Mouse (Mus musculus): Measurements from ENCODE around the gene Syce1.

The Syce1 gene

GRCm38 (mm10) chr7:140787406-140788052, at the start of gene Syce1:
Gene Syce1, minus strand, starts transcription at chr7:140787852.
- no peak for DNase-seq (ENCODE audit: low read depth, low spot score)

GRCm38 (mm10) chr7:140836243-140837115, 48.8 kb upstream of the Syce1 start:
- DNase-seq (ENCODE audit: low read depth, low spot score) = peak; percentile 60

GRCm38 (mm10) chr7:140835758-140836087, 48.1 kb upstream of the Syce1 start:
- DNase-seq (ENCODE audit: low read depth, low spot score) = no peak

GRCm38 (mm10) chr7:140834968-140835757, 47.5 kb upstream of the Syce1 start, which contains the start of gene Urah:
Gene Urah, plus strand, starts transcription at chr7:140835018.
- DNase-seq (ENCODE audit: low read depth, low spot score) = no peak

- no peak for DNase-seq (ENCODE audit: low read depth, low spot score)
Observed at GRCm38 (mm10) chr7:140833341-140833740, 45.7 kb upstream of the Syce1 start.

GRCm38 (mm10) chr7:140831447-140831846, 43.8 kb upstream of the Syce1 start:
- DNase-seq (ENCODE audit: low read depth, low spot score) = no peak

GRCm38 (mm10) chr7:140828171-140828881, 40.7 kb upstream of the Syce1 start:
- peak; percentile 91 for DNase-seq (ENCODE audit: low read depth, low spot score)

- no peak for DNase-seq (ENCODE audit: low read depth, low spot score)
Observed at GRCm38 (mm10) chr7:140822731-140823130, 35.1 kb upstream of the Syce1 start.

- peak; percentile 78 for DNase-seq (ENCODE audit: low read depth, low spot score)
Observed at GRCm38 (mm10) chr7:140821653-140822329, 34.1 kb upstream of the Syce1 start, which contains the start of gene Zfp941. Gene Zfp941, minus strand, starts transcription at chr7:140822178.

- no peak for DNase-seq (ENCODE audit: low read depth, low spot score)
Observed at GRCm38 (mm10) chr7:140821305-140821652, 33.6 kb upstream of the Syce1 start.

- no peak for DNase-seq (ENCODE audit: low read depth, low spot score)
Observed at GRCm38 (mm10) chr7:140820173-140820572, 32.5 kb upstream of the Syce1 start.

- DNase-seq (ENCODE audit: low read depth, low spot score) = no peak
Observed at GRCm38 (mm10) chr7:140812850-140813249, 25.2 kb upstream of the Syce1 start.

GRCm38 (mm10) chr7:140811714-140812113, 24.1 kb upstream of the Syce1 start:
- DNase-seq (ENCODE audit: low read depth, low spot score) = no peak

- no peak for DNase-seq (ENCODE audit: low read depth, low spot score)
Observed at GRCm38 (mm10) chr7:140810496-140810895, 22.8 kb upstream of the Syce1 start.

GRCm38 (mm10) chr7:140805704-140806103, 18.1 kb upstream of the Syce1 start:
- peak; percentile 34 for DNase-seq (ENCODE audit: low read depth, low spot score)

GRCm38 (mm10) chr7:140802629-140803028, 15.0 kb upstream of the Syce1 start:
- no peak for DNase-seq (ENCODE audit: low read depth, low spot score)

GRCm38 (mm10) chr7:140798212-140798611, 10.6 kb upstream of the Syce1 start:
- no peak for DNase-seq (ENCODE audit: low read depth, low spot score)

GRCm38 (mm10) chr7:140797619-140798018, 10.0 kb upstream of the Syce1 start:
- DNase-seq (ENCODE audit: low read depth, low spot score) = no peak

- no peak for DNase-seq (ENCODE audit: low read depth, low spot score)
Observed at GRCm38 (mm10) chr7:140793541-140793940, 5.9 kb upstream of the Syce1 start.

GRCm38 (mm10) chr7:140788053-140788435, 392 bp upstream of the Syce1 start:
- no peak for DNase-seq (ENCODE audit: low read depth, low spot score)

- no peak for DNase-seq (ENCODE audit: low read depth, low spot score)
Observed at GRCm38 (mm10) chr7:140780548-140780947, 7.1 kb downstream of the Syce1 start.
